Mouse (Mus musculus): Measurements from ENCODE around the gene Tinagl1.

The Tinagl1 gene

DNA sequence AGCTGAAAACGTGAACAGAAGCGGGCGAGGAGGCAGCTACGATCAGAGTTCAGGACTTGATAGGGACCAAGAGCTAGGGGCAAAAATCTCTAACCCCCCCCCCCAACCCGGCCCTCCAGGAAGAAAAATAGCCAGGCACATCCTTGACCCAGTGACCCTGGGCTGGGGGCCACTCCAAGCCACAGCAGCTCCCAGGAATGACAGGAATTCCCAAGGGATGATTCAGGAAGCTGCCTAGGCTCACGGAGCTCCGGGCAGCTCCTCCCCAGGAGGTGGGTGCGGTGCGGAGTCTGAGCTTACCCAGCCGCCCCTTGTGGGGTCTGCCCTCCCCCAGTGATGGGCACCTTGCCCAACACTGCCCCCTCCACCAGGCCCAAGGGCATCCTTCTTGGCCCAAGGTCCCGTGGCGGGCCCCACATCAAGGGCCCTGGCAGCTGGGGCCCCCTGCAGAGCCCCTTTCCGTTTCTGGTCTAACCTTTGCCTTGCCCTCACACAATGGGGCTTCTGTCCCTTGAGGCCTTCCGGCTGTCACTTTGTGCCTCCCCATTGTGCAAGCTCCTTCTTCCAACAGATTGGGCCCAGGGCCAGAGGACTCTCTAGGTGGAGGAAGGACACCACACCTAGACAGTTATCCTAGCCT lies at the start of gene Tinagl1:
TSS of gene Tinagl1 (minus strand) at position 51 of the 640 bp plus-strand sequence.
- in situ Hi-C loops (cut with MboI; ENCODE audit: unreplicated experiment in 2 of 2) = no loop called here

DNA sequence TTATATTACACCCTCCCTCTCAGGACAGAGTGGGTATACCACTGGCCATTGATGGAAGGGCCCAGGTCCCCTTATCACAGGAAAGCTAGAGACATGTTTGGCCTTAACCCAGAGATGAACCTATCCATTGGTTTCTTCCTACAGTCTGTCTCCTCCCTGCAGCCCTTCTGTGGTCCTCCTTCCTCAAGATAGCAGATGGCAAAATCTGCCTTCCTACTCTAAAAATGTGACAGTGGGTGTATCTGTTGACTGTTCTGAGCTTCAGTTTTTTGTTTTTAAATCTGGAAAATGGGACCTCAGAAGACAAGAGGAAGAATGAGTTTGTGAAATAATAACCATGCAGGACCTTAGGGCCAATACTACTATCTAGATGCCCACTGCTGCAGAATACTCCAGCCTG lies 49.1 kb upstream of the Tinagl1 start:
- in situ Hi-C loops (cut with MboI; ENCODE audit: unreplicated experiment in 2 of 2) = no loop called here

DNA sequence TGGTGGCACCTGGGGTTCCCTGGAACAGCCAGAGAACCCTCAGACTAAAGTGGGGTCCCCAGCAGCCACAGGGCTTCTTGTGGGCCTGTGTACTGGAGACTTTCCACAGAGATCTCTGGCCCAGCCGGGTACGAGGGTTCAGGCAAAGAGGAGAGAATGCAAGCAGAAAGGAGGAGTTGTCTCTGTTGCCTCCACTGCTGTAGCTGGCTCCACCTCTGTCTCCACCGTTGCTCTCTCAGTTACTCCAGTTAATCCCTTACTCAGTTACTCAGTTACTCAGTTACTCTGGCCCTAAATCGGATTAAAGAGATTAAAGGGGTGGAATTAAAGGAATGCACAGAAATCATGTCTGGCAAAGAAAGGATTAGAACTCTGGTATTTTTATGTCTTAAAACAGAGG lies 47.3 kb upstream of the Tinagl1 start, which contains the start of gene Gm853:
TSS of gene Gm853 (minus strand) at position 223 of the 400 bp plus-strand sequence.
- in situ Hi-C loops (cut with MboI; ENCODE audit: unreplicated experiment in 2 of 2) = no loop called here

DNA sequence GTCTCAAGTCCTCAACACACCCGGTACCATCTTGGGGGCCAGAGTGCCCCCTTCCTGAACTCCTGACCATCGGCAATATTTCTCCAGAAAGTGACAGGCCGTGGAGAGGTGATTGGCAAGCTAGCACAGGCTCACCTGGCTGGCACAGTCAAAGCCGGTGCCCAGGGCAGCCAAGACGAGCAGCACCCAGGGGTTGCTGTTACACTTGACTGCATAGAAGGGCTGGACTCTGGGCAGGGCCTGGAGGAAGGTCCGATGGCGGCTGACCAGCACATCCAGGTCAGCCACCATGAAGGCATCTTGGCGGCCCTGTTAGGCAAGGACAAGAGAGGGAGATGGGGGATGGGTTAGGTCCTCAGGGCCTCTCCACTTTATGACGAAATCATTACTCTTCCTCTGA lies 45.3 kb upstream of the Tinagl1 start:
- in situ Hi-C loops (cut with MboI; ENCODE audit: unreplicated experiment in 2 of 2) = no loop called here

DNA sequence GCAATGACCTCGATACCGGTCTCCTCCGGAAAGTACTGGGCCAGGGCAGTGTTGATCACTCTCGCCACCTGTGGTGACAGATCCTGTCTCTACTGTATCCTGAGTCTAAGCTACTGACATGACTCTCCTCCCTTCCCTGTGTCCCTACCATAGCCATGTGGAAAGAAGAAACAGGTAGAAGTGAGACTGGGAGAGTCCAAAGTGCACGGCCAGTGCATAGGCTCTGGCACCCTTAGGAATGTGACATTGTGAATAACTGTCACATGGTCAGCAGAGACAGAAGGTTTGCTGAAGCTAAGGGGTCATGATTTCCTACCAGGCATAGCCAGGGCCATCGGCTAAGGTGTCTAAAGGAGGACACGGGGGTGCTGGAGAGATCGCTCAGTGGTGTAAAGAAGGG lies 40.5 kb upstream of the Tinagl1 start:
- in situ Hi-C loops (cut with MboI; ENCODE audit: unreplicated experiment in 2 of 2) = no loop called here

DNA sequence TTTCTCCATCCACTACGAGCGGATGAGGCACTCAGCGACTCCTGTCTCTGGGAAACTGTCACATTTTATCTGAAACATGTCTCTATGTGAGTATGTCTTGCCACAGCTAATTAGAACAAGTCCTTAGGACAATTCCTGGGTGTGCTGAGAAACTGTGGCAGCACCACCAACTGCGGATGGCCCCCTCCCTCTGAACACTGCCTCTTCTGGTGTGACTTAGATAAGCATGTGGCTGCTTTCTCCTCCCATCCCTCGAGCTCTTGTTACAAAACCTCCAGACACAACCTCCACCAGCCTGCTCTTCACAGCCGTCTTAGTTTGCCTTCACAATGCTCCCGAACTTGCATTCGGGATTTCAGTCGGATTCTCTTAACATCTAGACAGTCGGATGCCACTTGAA lies 38.9 kb upstream of the Tinagl1 start:
- in situ Hi-C loops (cut with MboI; ENCODE audit: unreplicated experiment in 2 of 2) = no loop called here

DNA sequence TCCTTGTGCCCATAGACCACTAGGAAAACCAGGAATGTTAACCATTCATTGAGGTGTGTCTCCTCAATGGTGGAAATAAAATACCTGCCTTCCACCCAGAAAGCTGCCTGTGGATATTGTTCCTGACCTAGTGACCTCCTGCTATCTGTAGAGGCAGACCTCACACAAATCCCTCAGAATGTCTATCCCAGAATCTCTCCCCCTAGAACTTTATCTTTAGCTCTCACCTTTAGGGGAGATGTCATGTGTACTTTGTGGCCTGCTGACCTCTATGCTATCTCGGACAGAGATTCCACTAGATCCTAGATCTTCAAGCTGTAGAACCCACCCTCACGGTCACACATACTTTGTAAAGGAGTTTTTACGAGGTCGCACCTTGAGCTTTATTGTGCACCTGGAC lies 38.3 kb upstream of the Tinagl1 start:
- in situ Hi-C loops (cut with MboI; ENCODE audit: unreplicated experiment in 2 of 2) = no loop called here

DNA sequence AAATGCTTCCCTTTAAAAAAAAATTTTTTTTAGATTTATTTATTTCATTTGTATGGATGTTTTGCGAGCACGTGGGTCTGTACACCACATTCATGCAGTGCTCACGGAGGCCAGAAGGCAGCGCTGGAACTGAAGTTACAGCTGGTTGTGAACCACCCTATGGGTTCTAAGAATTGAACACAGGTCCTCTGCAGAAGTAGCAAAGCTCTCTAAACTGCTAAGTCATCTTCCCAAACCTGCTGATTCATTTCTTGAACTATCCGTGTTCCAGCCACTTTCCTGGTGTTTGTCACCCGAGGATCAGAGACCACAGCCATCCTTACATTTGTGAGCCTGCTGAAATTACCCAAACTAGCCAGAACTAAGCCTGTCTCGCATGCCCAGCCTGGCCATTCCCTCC lies 37.5 kb upstream of the Tinagl1 start:
- in situ Hi-C loops (cut with MboI; ENCODE audit: unreplicated experiment in 2 of 2) = no loop called here

DNA sequence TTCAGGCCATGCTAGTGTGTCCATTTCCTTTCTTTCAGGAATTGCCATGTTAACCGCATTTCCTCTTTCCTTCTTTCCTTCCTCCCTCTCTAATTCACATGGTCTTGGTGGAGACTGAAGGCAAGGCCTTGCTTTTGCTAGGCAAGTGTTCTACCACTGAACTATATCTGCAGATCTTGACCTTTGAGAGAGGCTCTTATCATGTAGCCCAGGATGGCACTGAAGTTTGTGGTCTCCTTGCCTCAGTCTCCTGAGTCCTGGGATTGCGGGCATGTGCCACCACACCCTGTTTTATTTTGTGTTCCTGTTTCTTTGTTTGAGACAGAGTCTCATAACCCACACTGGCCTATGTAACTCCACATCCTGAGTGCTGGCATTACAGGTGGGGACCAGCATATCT lies 36.9 kb upstream of the Tinagl1 start:
- in situ Hi-C loops (cut with MboI; ENCODE audit: unreplicated experiment in 2 of 2) = no loop called here

DNA sequence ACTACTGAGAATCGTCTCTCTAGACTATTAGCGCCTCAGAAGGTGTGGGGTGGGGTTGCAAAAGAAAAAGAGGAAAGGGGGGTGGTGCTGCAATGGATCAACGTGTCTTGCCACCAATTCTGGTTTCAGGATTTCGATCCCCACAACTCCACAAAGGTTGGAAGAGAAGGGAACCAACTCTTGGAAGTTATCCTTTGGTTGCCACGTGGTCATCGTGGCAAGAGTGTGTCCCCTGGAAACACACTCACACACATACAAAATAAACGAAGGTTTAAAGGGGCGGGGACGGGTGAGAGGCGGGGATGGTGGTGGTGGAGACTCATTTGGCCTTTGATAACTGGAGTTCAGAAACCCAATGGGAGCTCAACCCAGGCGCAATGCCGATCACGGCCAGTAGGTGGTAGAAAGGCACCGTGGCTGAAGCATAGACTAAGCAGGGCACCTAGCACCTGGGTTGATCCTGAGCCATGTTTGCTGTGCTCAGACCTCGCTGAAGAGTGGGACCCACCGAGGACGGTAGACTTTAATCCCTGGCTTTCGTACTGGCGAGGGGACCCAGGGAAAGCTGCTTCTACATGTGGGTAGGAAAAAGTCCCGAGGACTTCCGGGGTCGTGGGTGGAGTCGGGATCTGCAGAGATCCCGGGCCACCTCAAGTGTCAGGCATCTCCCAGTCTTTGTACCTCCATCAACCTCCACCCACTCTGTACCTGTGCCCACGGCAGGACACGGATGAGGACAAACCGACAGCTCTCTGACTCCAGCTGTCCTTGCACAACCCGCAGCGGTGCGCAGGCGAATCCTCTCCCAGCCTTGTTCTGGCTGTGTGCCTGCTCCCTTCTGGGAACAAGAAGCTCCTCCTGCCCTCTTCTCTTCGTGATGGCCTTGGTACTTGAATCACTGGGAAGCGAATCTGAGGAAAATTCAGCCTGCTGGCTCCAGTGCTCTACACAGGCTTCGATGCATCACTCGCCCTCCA lies 24.1 kb upstream of the Tinagl1 start:
- in situ Hi-C loops (cut with MboI; ENCODE audit: unreplicated experiment in 2 of 2) = loop anchor here in 1 of 2 experiments (5.0 kb wide), 1 partner anchor 93 kb away; no protein-coding TSS in a partner anchor

DNA sequence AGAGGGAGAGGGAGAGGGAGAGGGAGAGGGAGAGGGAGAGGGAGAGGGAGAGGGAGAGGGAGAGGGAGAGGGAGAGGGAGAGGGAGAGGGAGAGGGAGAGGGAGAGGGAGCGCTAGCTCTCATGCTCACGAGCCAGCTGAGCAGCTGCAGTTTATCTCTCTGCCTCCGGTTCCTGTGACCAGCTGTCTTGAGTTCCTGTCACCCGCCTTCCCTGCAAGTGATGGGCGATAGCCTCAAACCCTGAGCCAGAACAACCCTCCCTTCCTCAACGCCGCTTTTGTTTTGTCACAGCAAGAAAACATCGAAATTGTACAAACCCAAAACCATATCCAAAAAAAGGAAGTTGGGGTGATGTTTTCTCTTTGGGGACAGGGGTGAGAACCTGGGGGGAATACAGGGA lies 21.6 kb upstream of the Tinagl1 start:
- in situ Hi-C loops (cut with MboI; ENCODE audit: unreplicated experiment in 2 of 2) = loop anchor here in 1 of 2 experiments (5.0 kb wide), 1 partner anchor 96 kb away; no protein-coding TSS in a partner anchor

DNA sequence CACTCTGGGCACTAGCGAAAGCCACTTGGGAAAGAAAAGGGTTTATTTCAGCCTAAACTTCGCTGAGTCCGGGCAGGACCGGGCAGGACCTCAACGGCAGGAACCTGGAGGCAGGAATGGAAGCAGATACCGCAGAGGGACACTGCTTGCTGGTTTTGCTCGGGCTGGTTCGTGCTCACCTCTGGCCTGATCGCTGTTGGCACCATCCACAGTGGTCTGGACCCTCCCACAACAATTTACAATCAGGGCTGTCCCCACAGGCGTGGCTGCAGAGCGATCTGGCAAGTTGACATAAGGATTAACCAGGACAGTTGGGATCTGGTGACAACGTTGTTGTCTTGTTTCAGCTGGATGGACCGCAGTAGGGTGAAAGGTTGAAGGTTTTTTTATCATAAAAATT lies 21.0 kb upstream of the Tinagl1 start:
- in situ Hi-C loops (cut with MboI; ENCODE audit: unreplicated experiment in 2 of 2) = loop anchor here in 1 of 2 experiments (5.0 kb wide), 1 partner anchor 96 kb away; no protein-coding TSS in a partner anchor

DNA sequence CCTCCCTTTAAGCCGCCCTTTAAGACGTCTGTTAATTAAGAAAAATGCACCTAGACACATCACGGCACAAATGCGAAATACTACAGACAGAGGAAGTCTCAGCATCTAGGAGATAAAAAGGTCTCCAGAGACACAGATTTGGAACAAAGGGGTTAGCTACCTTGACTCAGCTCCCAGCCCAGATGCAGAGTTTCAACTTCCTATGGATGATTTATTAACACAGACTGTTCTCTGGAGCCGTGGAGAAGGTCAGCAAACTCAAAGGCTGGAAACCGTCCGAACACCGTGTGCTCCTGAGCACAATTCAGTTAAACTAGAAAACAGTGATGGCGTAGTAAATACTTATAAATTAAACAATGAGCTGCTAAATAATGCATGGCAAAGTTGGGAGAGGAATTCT lies 17.3 kb upstream of the Tinagl1 start:
- in situ Hi-C loops (cut with MboI; ENCODE audit: unreplicated experiment in 2 of 2) = no loop called here

DNA sequence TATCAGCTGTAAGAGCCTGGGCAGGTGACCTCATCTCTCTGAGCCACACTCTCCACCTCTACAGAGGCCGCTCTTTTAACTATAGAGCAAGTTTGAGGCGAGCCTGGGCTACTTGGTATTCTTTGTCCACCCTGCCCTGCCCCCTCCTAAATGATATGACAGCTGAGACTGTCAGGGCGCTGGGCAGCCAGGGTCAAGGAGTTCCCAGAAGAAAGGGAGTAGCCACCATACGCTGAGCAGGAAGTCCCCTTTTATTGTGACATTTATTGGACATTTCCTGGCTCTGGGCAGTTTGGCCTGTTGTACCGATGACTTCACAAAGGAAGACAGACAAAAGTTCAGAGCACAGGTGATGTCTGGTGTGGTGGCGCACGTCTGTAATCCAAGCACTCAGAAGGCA lies 14.7 kb upstream of the Tinagl1 start:
- in situ Hi-C loops (cut with MboI; ENCODE audit: unreplicated experiment in 2 of 2) = loop anchor here (5.0 kb wide), 2 partner anchors 47 to 227 kb away; no protein-coding TSS in a partner anchor

DNA sequence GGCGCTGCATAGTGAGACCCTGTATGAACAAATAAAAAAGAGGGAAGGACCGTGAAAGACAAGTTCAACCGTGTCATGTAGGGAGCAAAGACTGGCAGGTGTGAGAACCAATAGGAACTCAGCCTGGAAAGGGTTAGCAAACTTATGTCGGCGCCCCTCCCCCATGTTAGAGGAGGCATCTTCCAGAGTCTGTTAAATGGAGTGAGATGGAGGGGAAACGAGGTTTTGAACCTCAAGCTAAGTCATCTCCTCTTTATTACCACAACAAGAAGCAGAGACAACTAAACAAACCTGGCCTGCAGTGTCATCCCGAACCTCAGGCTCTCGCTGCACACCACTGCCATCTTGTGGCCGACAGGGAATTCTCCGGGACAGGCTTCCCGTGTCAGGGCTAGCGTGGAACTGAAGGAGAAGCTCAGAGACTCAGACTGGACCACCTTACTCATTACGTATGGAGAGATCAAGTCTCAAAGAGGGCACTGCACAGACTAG lies 13.9 kb upstream of the Tinagl1 start:
- in situ Hi-C loops (cut with MboI; ENCODE audit: unreplicated experiment in 2 of 2) = loop anchor here (5.0 kb wide), 2 partner anchors 47 to 227 kb away; no protein-coding TSS in a partner anchor

DNA sequence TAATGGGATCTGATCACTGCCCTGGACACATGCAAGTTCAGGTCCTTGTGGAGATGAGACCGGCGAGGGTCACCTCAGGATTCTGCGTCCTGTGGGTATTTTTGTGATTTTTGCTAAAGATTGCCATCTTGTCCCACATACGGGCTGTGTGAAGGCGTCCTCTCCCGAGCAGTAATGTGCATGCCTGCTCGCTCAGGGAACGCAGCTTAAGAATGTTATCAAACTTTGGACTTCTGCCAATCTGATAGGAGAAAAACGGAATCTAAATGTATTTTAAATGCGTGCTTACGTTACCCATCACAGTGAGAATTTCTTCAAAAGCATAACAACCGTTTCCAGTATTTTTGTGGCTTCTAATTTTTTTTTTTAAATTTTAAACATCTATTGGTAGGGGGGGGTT lies 12.0 kb upstream of the Tinagl1 start:
- in situ Hi-C loops (cut with MboI; ENCODE audit: unreplicated experiment in 2 of 2) = loop anchor here (5.0 kb wide), 2 partner anchors 45 to 225 kb away; no protein-coding TSS in a partner anchor

DNA sequence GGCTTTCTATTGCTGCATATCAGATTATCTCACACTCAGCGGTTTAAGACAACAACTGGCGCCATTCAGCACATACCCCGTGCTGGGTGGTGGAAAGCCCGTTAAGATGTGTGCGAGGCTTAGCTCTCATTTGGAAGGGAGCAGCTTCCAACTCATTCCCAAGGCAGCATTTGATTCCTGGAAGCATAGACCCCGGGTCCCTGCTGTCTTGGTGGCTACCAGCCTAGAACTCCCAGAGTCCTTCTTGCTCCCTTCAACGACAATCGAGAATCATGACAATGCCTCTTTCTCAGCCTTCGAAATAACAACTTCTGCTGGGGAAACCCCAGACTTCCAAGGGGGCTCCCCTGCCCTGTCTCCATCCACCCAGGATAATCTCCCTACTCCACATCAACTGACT lies 11.5 kb upstream of the Tinagl1 start:
- in situ Hi-C loops (cut with MboI; ENCODE audit: unreplicated experiment in 2 of 2) = loop anchor here (5.0 kb wide), 2 partner anchors 44 to 224 kb away; no protein-coding TSS in a partner anchor

DNA sequence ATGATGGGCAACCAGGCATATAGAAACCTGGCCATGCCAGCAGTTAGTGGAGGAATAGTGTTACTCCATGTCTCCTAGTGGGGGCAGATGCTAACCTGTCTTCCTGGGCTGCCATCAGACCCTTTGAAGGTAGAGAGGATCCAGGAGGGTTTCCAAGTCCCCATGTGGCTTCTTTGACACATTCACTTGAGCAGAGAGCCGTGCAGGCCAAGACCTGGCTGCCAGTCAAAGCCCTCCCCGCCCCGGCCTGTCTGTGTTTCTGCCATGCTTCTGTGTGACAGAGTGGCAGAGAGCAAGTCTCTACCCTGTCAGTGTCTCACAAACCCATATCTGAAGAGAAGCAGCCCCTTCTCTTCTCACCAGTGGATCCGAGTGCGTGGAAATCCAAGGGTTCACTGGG lies 9.0 kb upstream of the Tinagl1 start:
- in situ Hi-C loops (cut with MboI; ENCODE audit: unreplicated experiment in 2 of 2) = loop anchor here in 1 of 2 experiments (5.0 kb wide), 1 partner anchor 222 kb away; no protein-coding TSS in a partner anchor

DNA sequence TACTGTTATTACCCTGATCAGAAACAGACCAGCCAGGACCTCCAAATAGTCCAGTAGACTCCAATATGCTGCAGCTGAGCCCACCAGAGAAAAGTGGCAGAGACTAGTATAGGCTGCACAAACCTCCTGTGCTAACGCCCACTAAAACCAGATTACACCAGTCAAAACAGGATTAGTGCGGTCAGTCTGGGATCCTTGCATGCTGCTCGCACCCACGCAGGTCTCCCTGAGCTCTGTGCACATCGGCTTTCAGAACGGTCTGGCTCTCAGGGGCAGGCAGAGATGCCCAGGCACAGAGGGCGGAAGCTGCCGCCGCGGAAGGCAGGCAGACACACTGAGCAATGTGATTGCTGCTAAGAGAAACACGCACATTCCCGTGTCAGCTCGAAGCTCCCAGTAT lies 8.1 kb upstream of the Tinagl1 start:
- in situ Hi-C loops (cut with MboI; ENCODE audit: unreplicated experiment in 2 of 2) = loop anchor here in 1 of 2 experiments (5.0 kb wide), 1 partner anchor 221 kb away; no protein-coding TSS in a partner anchor

DNA sequence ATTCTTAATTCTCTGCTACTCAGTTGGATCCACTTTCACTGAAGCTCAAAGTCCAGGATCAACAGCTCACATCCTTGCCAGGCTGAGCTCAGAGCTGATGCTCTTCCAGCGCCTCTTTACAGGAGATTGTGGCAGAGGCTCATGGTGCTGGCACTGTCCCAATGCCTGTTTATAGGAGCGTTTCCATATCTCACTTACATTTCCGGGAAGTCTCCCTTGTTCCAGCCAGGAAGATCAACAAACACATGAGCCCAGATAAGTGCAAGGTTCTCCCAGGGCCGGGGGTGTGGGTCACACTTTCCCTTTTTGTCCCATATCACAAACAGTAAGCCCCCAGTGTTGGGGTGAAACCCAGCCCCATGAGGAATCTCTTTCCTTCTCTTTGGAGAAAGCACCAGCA lies 7.0 kb upstream of the Tinagl1 start:
- in situ Hi-C loops (cut with MboI; ENCODE audit: unreplicated experiment in 2 of 2) = loop anchor here in 1 of 2 experiments (5.0 kb wide), 1 partner anchor 220 kb away; no protein-coding TSS in a partner anchor

Data from v-Abl transformed pro-B cells (cell line).